Mouse (Mus musculus): ENCODE results near the gene Sirt6.

GRCm38 (mm10) chr10:81612779-81613178 lies 14.8 kb downstream of the Sirt6 start:
- TF ChIP-seq CTCF (IDR thresholded peaks at IDR 0.05; ENCODE audit: low read depth) = no peak
- TF ChIP-seq EP300 (IDR thresholded peaks at IDR 0.05; ENCODE audit: low read depth) = no peak

All from heart, postnatal 0 days (tissue).